In genomic region chr3:52197982-52198750, GRCm38 (mm10) we compare ENCODE assay signal across 9 mouse cellular contexts.
A peak's percentile ranks its signal among the peaks of the same experiment; 100 is the strongest.
DNase-seq lines count a peak whose midpoint lies in the region; ATAC-seq lines count a peak whose summit lies in the region.
"Had no signal": no experiment of that assay in that cellular context is flagged by ENCODE, and none has a peak within 500 bp of the region (broad histone marks: within the 10 kb centered on the region; RNA-seq: fewer than 3 reads in every experiment).

No protein-coding gene starts in this region.

- H3K4me1 ChIP-seq in midbrain, embryonic 15.5 days: peaks cover 18% of the 10 kb centered on the region
- H3K4me1 ChIP-seq in midbrain, embryonic 14.5 days (ENCODE audit: control insufficient read depth, insufficient read depth, low read length): peaks cover 6% of the 10 kb centered on the region
- H3K4me1 ChIP-seq in kidney, embryonic 15.5 days: peaks cover 21% of the 10 kb centered on the region
- peaks cover 23% of the 10 kb centered on the region for H3K4me1 ChIP-seq in liver, embryonic 12.5 days

- H3K9me3 ChIP-seq in midbrain, embryonic 15.5 days: no peaks in the 10 kb centered on the region
- H3K9me3 ChIP-seq in midbrain, embryonic 14.5 days (ENCODE audit: control insufficient read depth, low read length): no peaks in the 10 kb centered on the region
- no peaks in the 10 kb centered on the region for H3K9me3 ChIP-seq in kidney, embryonic 15.5 days (replicated peaks)
- H3K9me3 ChIP-seq in liver, embryonic 12.5 days (replicated peaks): no peaks in the 10 kb centered on the region
- H3K9me3 ChIP-seq: neural tube, embryonic 13.5 days had no signal

- no peak for ATAC-seq in midbrain, embryonic 15.5 days (replicated peaks)
- ATAC-seq in midbrain, embryonic 14.5 days (ENCODE audit: low FRiP score, low TSS enrichment): no peak
- no peak for ATAC-seq in kidney, embryonic 15.5 days (replicated peaks; ENCODE audit: low FRiP score)
- no peak for ATAC-seq in liver, embryonic 12.5 days
- ATAC-seq in erythroid progenitor cell, adult 5-6 weeks (replicated peaks; ENCODE audit: low FRiP score, poor library complexity, severe bottlenecking): no peak

- peak overlapping the region; percentile 89 for H3K27ac ChIP-seq in midbrain, embryonic 15.5 days
- H3K27ac ChIP-seq in midbrain, embryonic 14.5 days (replicated peaks; ENCODE audit: low read depth, low read length): no peak overlapping the region
- H3K27ac ChIP-seq in kidney, embryonic 15.5 days: peak overlapping the region; percentile 5; the same call in 1 of the 2 replicates
- no peak overlapping the region for H3K27ac ChIP-seq in liver, embryonic 12.5 days

- WGBS in midbrain, embryonic 15.5 days: 71% methylated on average over 23 of the region's 23 CpGs
- 76% methylated on average over 23 of the region's 23 CpGs for WGBS in midbrain, embryonic 14.5 days
- 69% methylated on average over 23 of the region's 23 CpGs for WGBS in kidney, embryonic 15.5 days
- WGBS in liver, embryonic 12.5 days (ENCODE audit: insufficient replicate concordance): 35% methylated on average over 23 of the region's 23 CpGs

- no peak overlapping the region for H3K4me3 ChIP-seq in midbrain, embryonic 15.5 days
- H3K4me3 ChIP-seq in midbrain, embryonic 14.5 days (replicated peaks; ENCODE audit: low read depth, low read length): no peak overlapping the region
- 0 out of 2 replicates have a peak overlapping the region, but pooled peaks have one; percentile 1 for H3K4me3 ChIP-seq in kidney, embryonic 15.5 days (replicated peaks)
- no peak overlapping the region for H3K4me3 ChIP-seq in liver, embryonic 12.5 days
- H3K4me3 ChIP-seq: neural tube, embryonic 13.5 days had no signal

- DNase-seq in midbrain, embryonic 14.5 days: no peak
- DNase-seq in brain, adult 2 months (ENCODE audit: low read depth, low spot score): peak; percentile 95
- peak; percentile 69 to 73 for DNase-seq in heart, adult 18-20 months
- DNase-seq in right cerebral cortex, postnatal 14 days: peak; percentile 47

- no peak overlapping the region for H3K4me2 ChIP-seq in midbrain, embryonic 15.5 days
- H3K4me2 ChIP-seq in midbrain, embryonic 14.5 days (ENCODE audit: low read length): no peak overlapping the region
- H3K4me2 ChIP-seq in kidney, embryonic 15.5 days: peak overlapping the region; percentile 26; the same call in 1 of the 2 replicates
- H3K4me2 ChIP-seq in liver, embryonic 12.5 days: peak overlapping the region; percentile 20
- H3K4me2 ChIP-seq: neural tube, embryonic 13.5 days had no signal

- no peaks in the 10 kb centered on the region for H3K36me3 ChIP-seq in midbrain, embryonic 15.5 days (replicated peaks)
- H3K36me3 ChIP-seq in midbrain, embryonic 14.5 days (ENCODE audit: control insufficient read depth, insufficient read depth, low read length): no peaks in the 10 kb centered on the region
- H3K36me3 ChIP-seq in kidney, embryonic 15.5 days: no peaks in the 10 kb centered on the region
- no peaks in the 10 kb centered on the region for H3K36me3 ChIP-seq in liver, embryonic 12.5 days
- H3K36me3 ChIP-seq: neural tube, embryonic 13.5 days had no signal

- no peak overlapping the region for H3K9ac ChIP-seq in midbrain, embryonic 15.5 days
- no peak overlapping the region for H3K9ac ChIP-seq in midbrain, embryonic 14.5 days (replicated peaks; ENCODE audit: low read length)
- no peak overlapping the region for H3K9ac ChIP-seq in kidney, embryonic 15.5 days
- H3K9ac ChIP-seq in liver, embryonic 12.5 days: no peak overlapping the region
- H3K9ac ChIP-seq: neural tube, embryonic 13.5 days had no signal

- no peaks in the 10 kb centered on the region for H3K27me3 ChIP-seq in midbrain, embryonic 15.5 days (replicated peaks)
- H3K27me3 ChIP-seq in midbrain, embryonic 14.5 days (ENCODE audit: control insufficient read depth, insufficient read depth, low read length): no peaks in the 10 kb centered on the region
- H3K27me3 ChIP-seq in kidney, embryonic 15.5 days: no peaks in the 10 kb centered on the region
- H3K27me3 ChIP-seq in liver, embryonic 12.5 days (replicated peaks): peaks cover 45% of the 10 kb centered on the region
- H3K27me3 ChIP-seq: neural tube, embryonic 13.5 days had no signal

Comparison
In these comparisons a context has a peak if more than half of its experiments do, and no peak if none do; other contexts are left out.
1. H3K27ac ChIP-seq: peak in midbrain, embryonic 15.5 days (single experiment) and kidney, embryonic 15.5 days (single experiment); none in midbrain, embryonic 14.5 days (single experiment) and liver, embryonic 12.5 days (single experiment).
2. H3K4me2 ChIP-seq: peak in kidney, embryonic 15.5 days (single experiment) and liver, embryonic 12.5 days (single experiment); none in midbrain, embryonic 15.5 days (single experiment) and midbrain, embryonic 14.5 days (single experiment).